Mouse (Mus musculus): ENCODE data around the gene Macrod1. TPM values are rescaled to one million over a fixed set of nuclear protein-coding genes. Genes with fewer than 3 reads are reported as not detected.

The Macrod1 gene
- polyA plus RNA-seq, 1 experiment: 33.8 TPM

DNA sequence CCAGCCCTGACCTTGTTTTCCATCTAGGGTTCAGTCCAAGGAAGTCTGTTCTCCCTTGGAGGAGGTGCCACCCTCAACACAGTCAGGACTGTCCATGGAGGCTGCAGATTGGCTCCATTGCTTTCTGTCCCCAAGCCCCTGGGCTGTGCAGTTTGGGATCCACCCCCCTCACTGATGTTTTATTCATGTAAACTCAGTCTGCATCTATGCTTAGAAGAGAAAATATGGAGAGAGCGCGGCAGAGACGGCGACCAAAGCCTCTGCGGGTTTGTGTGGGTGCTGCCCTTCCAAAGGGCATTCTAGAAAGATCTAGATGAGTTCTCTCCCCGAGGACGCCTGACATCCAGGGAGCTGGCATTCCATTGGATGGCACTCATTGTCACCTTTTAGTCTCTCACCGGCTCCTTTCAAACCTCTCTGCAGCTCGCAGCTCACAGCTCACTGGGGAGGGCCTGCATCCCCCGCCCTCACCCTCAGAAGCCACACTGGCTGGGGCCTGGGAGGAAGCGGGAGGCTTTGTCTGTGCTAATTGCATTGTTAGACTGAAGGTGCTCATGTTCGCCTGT lies 84.3 kb downstream of the Macrod1 start:
- WGBS: 71% methylated on average over 12 of the region's 12 CpGs
- TF ChIP-seq POLR2A (IDR thresholded peaks at IDR 0.05; ENCODE audit: borderline replicate concordance, insufficient read depth, low read length): no peak
- no peak for TF ChIP-seq CTCF (IDR thresholded peaks at IDR 0.05; ENCODE audit: borderline replicate concordance, insufficient read depth, low read depth, low read length)
- H3K4me3 ChIP-seq (replicated peaks; ENCODE audit: insufficient read depth, low read depth, low read length): no peak overlapping the region
- no peaks in the 10 kb centered on the region for H3K27me3 ChIP-seq (ENCODE audit: control insufficient read depth, insufficient read depth, low read length)
- peaks cover 40% of the 10 kb centered on the region for H3K4me1 ChIP-seq (ENCODE audit: control insufficient read depth, insufficient read depth, low read length)
- H3K27ac ChIP-seq (ENCODE audit: insufficient read depth, low read length): 0 out of 2 replicates have a peak overlapping the region, but pooled peaks have one; percentile 6
- no peak for DNase-seq

GRCm38 (mm10) chr19:7142207-7142915 lies 85.8 kb downstream of the Macrod1 start:
- Histone ChIP-seq H3K4me3 (replicated peaks; ENCODE audit: insufficient read depth, low read depth, low read length) (no peak overlapping the region), H3K27ac (ENCODE audit: insufficient read depth, low read length) (no peak overlapping the region), H3K27me3 (ENCODE audit: control insufficient read depth, insufficient read depth, low read length) (no peaks in the 10 kb centered on the region), H3K4me1 (ENCODE audit: control insufficient read depth, insufficient read depth, low read length) (peaks cover 32% of the 10 kb centered on the region)
- 47% methylated on average over 5 of the region's 5 CpGs for WGBS
- no peak for DNase-seq
- TF ChIP-seq CTCF (IDR thresholded peaks at IDR 0.05; ENCODE audit: borderline replicate concordance, insufficient read depth, low read depth, low read length) (no peak), POLR2A (IDR thresholded peaks at IDR 0.05; ENCODE audit: borderline replicate concordance, insufficient read depth, low read length) (no peak)

GRCm38 (mm10) chr19:7143854-7144253 lies 87.2 kb downstream of the Macrod1 start:
- 23% methylated on average over 20 of the region's 20 CpGs for WGBS
- DNase-seq: peak; percentile 55 to 57
- Histone ChIP-seq H3K4me1 (ENCODE audit: control insufficient read depth, insufficient read depth, low read length) (peaks cover 41% of the 10 kb centered on the region), H3K27ac (ENCODE audit: insufficient read depth, low read length) (no peak overlapping the region), H3K4me3 (replicated peaks; ENCODE audit: insufficient read depth, low read depth, low read length) (peak overlapping the region; percentile 47), H3K27me3 (ENCODE audit: control insufficient read depth, insufficient read depth, low read length) (no peaks in the 10 kb centered on the region)
- TF ChIP-seq POLR2A (IDR thresholded peaks at IDR 0.05; ENCODE audit: borderline replicate concordance, insufficient read depth, low read length) (no peak), CTCF (IDR thresholded peaks at IDR 0.05; ENCODE audit: borderline replicate concordance, insufficient read depth, low read depth, low read length) (no peak)

GRCm38 (mm10) chr19:7144458-7144857 lies 87.8 kb downstream of the Macrod1 start:
- DNase-seq: no peak
- TF ChIP-seq CTCF (IDR thresholded peaks at IDR 0.05; ENCODE audit: borderline replicate concordance, insufficient read depth, low read depth, low read length) (no peak), POLR2A (IDR thresholded peaks at IDR 0.05; ENCODE audit: borderline replicate concordance, insufficient read depth, low read length) (no peak)
- Histone ChIP-seq H3K27ac (ENCODE audit: insufficient read depth, low read length) (no peak overlapping the region), H3K4me3 (replicated peaks; ENCODE audit: insufficient read depth, low read depth, low read length) (no peak overlapping the region), H3K27me3 (ENCODE audit: control insufficient read depth, insufficient read depth, low read length) (no peaks in the 10 kb centered on the region), H3K4me1 (ENCODE audit: control insufficient read depth, insufficient read depth, low read length) (peaks cover 47% of the 10 kb centered on the region)
- WGBS: 86% methylated on average over 3 of the region's 3 CpGs

DNA sequence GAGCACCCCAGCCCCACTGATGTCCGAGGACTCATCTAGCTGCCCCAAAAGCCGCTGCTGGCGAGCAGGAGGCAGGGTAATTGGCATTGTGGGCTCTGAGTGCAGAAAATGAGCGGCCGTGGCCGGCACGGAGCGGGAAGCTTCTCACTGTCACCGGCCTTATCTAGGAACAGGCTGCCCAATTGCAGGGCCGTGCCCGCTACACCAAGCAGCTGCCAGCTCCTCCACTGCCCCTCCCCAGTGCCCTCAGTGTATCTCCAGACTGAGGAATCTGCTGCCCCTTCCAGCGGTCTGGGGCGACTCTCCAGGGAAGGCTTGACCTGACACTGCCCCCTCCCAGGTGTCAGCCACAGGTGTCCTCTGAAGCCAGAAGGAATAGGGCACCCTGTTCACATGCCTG lies 89.8 kb downstream of the Macrod1 start:
- no peak for DNase-seq
- TF ChIP-seq CTCF (IDR thresholded peaks at IDR 0.05; ENCODE audit: borderline replicate concordance, insufficient read depth, low read depth, low read length) (no peak), POLR2A (IDR thresholded peaks at IDR 0.05; ENCODE audit: borderline replicate concordance, insufficient read depth, low read length) (no peak)
- Histone ChIP-seq H3K4me1 (ENCODE audit: control insufficient read depth, insufficient read depth, low read length) (peaks cover 49% of the 10 kb centered on the region), H3K27ac (ENCODE audit: insufficient read depth, low read length) (no peak overlapping the region), H3K27me3 (ENCODE audit: control insufficient read depth, insufficient read depth, low read length) (no peaks in the 10 kb centered on the region), H3K4me3 (replicated peaks; ENCODE audit: insufficient read depth, low read depth, low read length) (no peak overlapping the region)
- WGBS: 45% methylated on average over 13 of the region's 13 CpGs

- WGBS: 12% methylated on average over 4 of the region's 4 CpGs
- H3K4me1 ChIP-seq (ENCODE audit: control insufficient read depth, insufficient read depth, low read length): peaks cover 44% of the 10 kb centered on the region
These were observed 91.5 kb downstream of the Macrod1 start for GRCm38 (mm10) chr19:7148096-7148495.

DNA sequence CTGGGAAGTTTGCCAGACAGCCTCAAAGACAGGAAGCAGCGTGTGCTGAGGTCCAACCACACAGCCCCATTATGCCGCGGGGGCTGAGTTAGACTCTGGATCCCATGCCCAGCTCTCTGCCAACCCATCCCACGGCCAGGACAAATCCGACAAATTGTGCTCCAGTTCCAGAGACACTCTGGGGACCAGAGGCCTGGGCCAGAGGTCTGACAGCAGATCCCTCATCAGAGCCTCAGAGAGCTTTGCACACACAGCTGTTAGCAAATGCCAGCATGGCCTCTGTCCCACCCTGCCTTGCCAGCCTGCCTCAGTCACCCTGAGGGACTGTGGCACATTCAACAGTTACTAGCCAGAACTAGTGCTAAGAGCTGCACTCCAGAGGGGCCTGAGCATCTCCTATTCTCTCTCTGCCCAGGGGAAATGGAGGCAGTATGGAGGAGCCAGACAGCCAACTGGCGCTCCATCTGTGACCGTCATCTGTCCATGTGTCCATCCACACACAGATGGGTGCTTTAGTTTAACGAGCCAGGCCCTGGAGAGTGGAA lies 92.0 kb downstream of the Macrod1 start:
- H3K4me3 ChIP-seq (replicated peaks; ENCODE audit: insufficient read depth, low read depth, low read length): no peak overlapping the region
- peaks cover 49% of the 10 kb centered on the region for H3K4me1 ChIP-seq (ENCODE audit: control insufficient read depth, insufficient read depth, low read length)
- H3K27ac ChIP-seq (ENCODE audit: insufficient read depth, low read length): no peak overlapping the region
- DNase-seq: peak in 1 of 2 experiments; percentile 55
- TF ChIP-seq CTCF (IDR thresholded peaks at IDR 0.05; ENCODE audit: borderline replicate concordance, insufficient read depth, low read depth, low read length) (no peak), POLR2A (IDR thresholded peaks at IDR 0.05; ENCODE audit: borderline replicate concordance, insufficient read depth, low read length) (no peak)
- H3K27me3 ChIP-seq (ENCODE audit: control insufficient read depth, insufficient read depth, low read length): no peaks in the 10 kb centered on the region
- 29% methylated on average over 8 of the region's 8 CpGs for WGBS

More at GRCm38 (mm10) chr19:7148096-7148495, 91.5 kb downstream of the Macrod1 start:
- DNase-seq: no peak
- no peak overlapping the region for H3K4me3 ChIP-seq (replicated peaks; ENCODE audit: insufficient read depth, low read depth, low read length)
- no peak overlapping the region for H3K27ac ChIP-seq (ENCODE audit: insufficient read depth, low read length)
- H3K27me3 ChIP-seq (ENCODE audit: control insufficient read depth, insufficient read depth, low read length): no peaks in the 10 kb centered on the region
- TF ChIP-seq POLR2A (IDR thresholded peaks at IDR 0.05; ENCODE audit: borderline replicate concordance, insufficient read depth, low read length): no peak
- no peak for TF ChIP-seq CTCF (IDR thresholded peaks at IDR 0.05; ENCODE audit: borderline replicate concordance, insufficient read depth, low read depth, low read length)
